Mouse (Mus musculus) myocyte (in vitro differentiated cells): ENCODE data around the gene Ldlrad3. TPM values are rescaled to one million over a fixed set of nuclear protein-coding genes. Genes with fewer than 3 reads are reported as not detected.

Source experiments
- H3K27me3 ChIP-seq: one replicate; pipeline ENCODE4 v1.6.1; 2011; ENCODE audit not compliant: control insufficient read depth, insufficient read depth, insufficient read length
- H3K36me3 ChIP-seq: one replicate; pipeline ENCODE4 v1.6.1; 2011; ENCODE audit not compliant: control insufficient read depth, insufficient read depth
- H3K4me2 ChIP-seq: one replicate; pipeline ENCODE4 v1.6.1; 2011; ENCODE audit warnings: low read depth, control low read depth
- H3K4me3 ChIP-seq: one replicate; pipeline ENCODE4 v1.5.1; 2011; ENCODE audit warnings: mild to moderate bottlenecking, control low read depth, moderate library complexity
- H3K79me2 ChIP-seq: one replicate; pipeline ENCODE4 v1.6.1; 2011; ENCODE audit not compliant: control insufficient read depth, insufficient read depth
- H3ac ChIP-seq: one replicate; pipeline ENCODE4 v1.6.1; 2011; ENCODE audit not compliant: control insufficient read depth, insufficient read length
- CEBPB ChIP-seq: IDR thresholded peaks from 2 replicates; pipeline ENCODE4 v1.6.1; 2011; ENCODE audit warnings: mild to moderate bottlenecking, moderate library complexity; ENCODE audit not compliant: poor library complexity, insufficient read depth, severe bottlenecking
- E2F4 ChIP-seq: IDR thresholded peaks from one replicate; pipeline ENCODE4 v1.6.1; 2011; ENCODE audit warnings: mild to moderate bottlenecking, control low read depth, moderate library complexity; ENCODE audit not compliant: insufficient read depth
- MAX ChIP-seq: IDR thresholded peaks from one replicate; pipeline ENCODE4 v1.6.1; 2011; ENCODE audit warnings: low read depth, mild to moderate bottlenecking, control low read depth
- MYOD1 ChIP-seq, 3 experiments: IDR thresholded peaks; one replicate each; pipeline ENCODE4 v1.6.1; 2011; ENCODE audit warnings: control low read depth in 2 of 3, low read depth in 2 of 3, mild to moderate bottlenecking in 2 of 3, moderate library complexity in 1 of 3; ENCODE audit not compliant: insufficient read length in 2 of 3, control insufficient read depth in 1 of 3
- MYOG ChIP-seq, 3 experiments: IDR thresholded peaks; one replicate each; pipeline ENCODE4 v1.6.1; 2011; ENCODE audit warnings: control low read depth in 2 of 3, low read depth in 2 of 3, mild to moderate bottlenecking in 2 of 3; ENCODE audit not compliant: insufficient read length in 2 of 3, control insufficient read depth in 1 of 3, insufficient read depth in 1 of 3
- POLR2A ChIP-seq: IDR thresholded peaks from one replicate; pipeline ENCODE4 v1.6.1; 2011; ENCODE audit warnings: low read depth, mild to moderate bottlenecking, control low read depth, moderate library complexity; ENCODE audit not compliant: insufficient read length
- POLR2AphosphoS2 ChIP-seq: IDR thresholded peaks from one replicate; pipeline ENCODE4 v1.6.1; 2011; ENCODE audit warnings: low read depth, control low read depth; ENCODE audit not compliant: insufficient read length
- REST ChIP-seq: IDR thresholded peaks from one replicate; pipeline ENCODE4 v1.6.1; 2011; ENCODE audit warnings: mild to moderate bottlenecking, control low read depth, moderate library complexity; ENCODE audit not compliant: insufficient read depth, insufficient read length
- SRF ChIP-seq: IDR thresholded peaks from one replicate; pipeline ENCODE4 v1.6.1; 2011; ENCODE audit warnings: low read depth; ENCODE audit not compliant: control insufficient read depth, insufficient read length
- TCF12 ChIP-seq: IDR thresholded peaks from one replicate; pipeline ENCODE4 v1.6.1; 2011; ENCODE audit warnings: mild to moderate bottlenecking, control low read depth; ENCODE audit not compliant: poor library complexity, insufficient read depth, severe bottlenecking
- TCF3 ChIP-seq: IDR thresholded peaks from one replicate; pipeline ENCODE4 v1.6.1; 2011; ENCODE audit warnings: low read depth, control low read depth; ENCODE audit not compliant: insufficient read length
- USF1 ChIP-seq: IDR thresholded peaks from one replicate; pipeline ENCODE4 v1.6.1; 2011; ENCODE audit warnings: low read depth, mild to moderate bottlenecking, control low read depth, moderate library complexity
- polyA plus RNA-seq: library from polyadenylated mRNA; unstranded; fragments of >200 nt; fragmentation: generic; extraction: Trizol; gene quantifications from one replicate; pipeline ENCODE4 v1.2.1, GENCODE M21; 2012; ENCODE audit warnings: missing spikeins

Ldlrad3 gene
- polyA plus RNA-seq, 1 experiment = 32.1 TPM

DNA sequence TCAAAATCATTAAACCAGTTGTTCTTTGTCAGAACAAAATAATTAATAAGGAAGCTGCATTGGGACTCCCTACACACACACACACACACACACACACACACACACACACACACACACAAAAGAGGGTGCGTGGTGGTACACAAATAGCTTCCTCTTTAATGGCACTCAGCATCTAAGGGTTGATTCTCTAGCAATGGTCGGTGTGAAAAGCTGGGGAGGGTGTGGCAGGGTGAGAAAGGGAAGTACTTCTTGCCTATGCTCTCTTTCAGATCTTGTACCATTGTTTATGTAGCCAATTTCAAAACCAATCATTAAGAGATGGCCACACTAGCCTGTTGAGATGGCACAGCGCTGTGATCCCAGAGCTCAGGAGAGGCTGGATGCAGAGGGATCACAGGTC is 23.1 kb downstream of the Ldlrad3 start:
- Histone ChIP-seq H3K79me2 (peaks cover 98% of the 10 kb centered on the region), H3K36me3 (peaks cover 3% of the 10 kb centered on the region), H3K27me3 (no peaks in the 10 kb centered on the region), H3ac (no peak overlapping the region), H3K4me3 (no peak overlapping the region), H3K4me2 (no peak overlapping the region)
- TF ChIP-seq E2F4 (no peak), TCF12 (no peak), REST (no peak), MAX (no peak), SRF (no peak), MYOD1 (IDR thresholded peaks at IDR 0.05; ENCODE audit: control insufficient read depth in 1 of 3, insufficient read length in 2 of 3, low read depth in 2 of 3) (no peak), POLR2AphosphoS2 (no peak)

- Histone ChIP-seq H3K79me2 (peaks cover 99% of the 10 kb centered on the region), H3K4me3 (no peak overlapping the region), H3K36me3 (peaks cover 3% of the 10 kb centered on the region)
Observed at GRCm38 (mm10) chr2:102157555-102157954, 28.6 kb downstream of the Ldlrad3 start.

GRCm38 (mm10) chr2:102157010-102157409 is 29.2 kb downstream of the Ldlrad3 start:
- Histone ChIP-seq H3K4me3 (no peak overlapping the region), H3K4me2 (no peak overlapping the region), H3K36me3 (peaks cover 3% of the 10 kb centered on the region), H3ac (no peak overlapping the region), H3K79me2 (peaks cover 99% of the 10 kb centered on the region), H3K27me3 (no peaks in the 10 kb centered on the region)
- no peak for TF ChIP-seq E2F4
- no peak for TF ChIP-seq SRF
- TF ChIP-seq CEBPB = no peak
- TF ChIP-seq REST = no peak
- no peak for TF ChIP-seq POLR2A
- TF ChIP-seq POLR2AphosphoS2 = no peak
- no peak for TF ChIP-seq MYOD1 (IDR thresholded peaks at IDR 0.05; ENCODE audit: control insufficient read depth in 1 of 3, insufficient read length in 2 of 3, low read depth in 2 of 3)
- TF ChIP-seq USF1 = no peak
- TF ChIP-seq TCF3 = no peak
- no peak for TF ChIP-seq MAX
- TF ChIP-seq TCF12 = no peak
- TF ChIP-seq MYOG (IDR thresholded peaks at IDR 0.05; ENCODE audit: control insufficient read depth in 1 of 3, insufficient read depth in 1 of 3, insufficient read length in 2 of 3, low read depth in 2 of 3) = no peak

More at GRCm38 (mm10) chr2:102157555-102157954, 28.6 kb downstream of the Ldlrad3 start:
- H3ac ChIP-seq = no peak overlapping the region
- TF ChIP-seq TCF12 (no peak), MYOG (IDR thresholded peaks at IDR 0.05; ENCODE audit: control insufficient read depth in 1 of 3, insufficient read depth in 1 of 3, insufficient read length in 2 of 3, low read depth in 2 of 3) (no peak), USF1 (no peak), TCF3 (no peak), SRF (no peak)
- H3K27me3 ChIP-seq = no peaks in the 10 kb centered on the region
- H3K4me2 ChIP-seq = no peak overlapping the region

GRCm38 (mm10) chr2:102156460-102156859 is 29.7 kb downstream of the Ldlrad3 start:
- Histone ChIP-seq H3K4me3 (no peak overlapping the region), H3K4me2 (no peak overlapping the region), H3K27me3 (no peaks in the 10 kb centered on the region), H3K79me2 (peaks cover 99% of the 10 kb centered on the region), H3ac (no peak overlapping the region), H3K36me3 (peaks cover 3% of the 10 kb centered on the region)
- TF ChIP-seq TCF3 (no peak), TCF12 (no peak), POLR2AphosphoS2 (no peak)

GRCm38 (mm10) chr2:102155306-102156015 is 30.7 kb downstream of the Ldlrad3 start:
- no peak for TF ChIP-seq MYOG (IDR thresholded peaks at IDR 0.05; ENCODE audit: control insufficient read depth in 1 of 3, insufficient read depth in 1 of 3, insufficient read length in 2 of 3, low read depth in 2 of 3)
- no peak for TF ChIP-seq REST
- no peak for TF ChIP-seq MAX
- no peak for TF ChIP-seq MYOD1 (IDR thresholded peaks at IDR 0.05; ENCODE audit: control insufficient read depth in 1 of 3, insufficient read length in 2 of 3, low read depth in 2 of 3)
- TF ChIP-seq TCF3 = no peak
- no peak for TF ChIP-seq USF1
- no peak for TF ChIP-seq POLR2AphosphoS2
- TF ChIP-seq SRF = no peak
- TF ChIP-seq TCF12 = no peak
- no peak for TF ChIP-seq CEBPB
- TF ChIP-seq E2F4 = no peak
- TF ChIP-seq POLR2A = no peak
- H3K4me3 ChIP-seq = no peak overlapping the region
- H3ac ChIP-seq = no peak overlapping the region
- peaks cover 99% of the 10 kb centered on the region for H3K79me2 ChIP-seq
- no peak overlapping the region for H3K4me2 ChIP-seq
- H3K27me3 ChIP-seq = no peaks in the 10 kb centered on the region
- H3K36me3 ChIP-seq = peaks cover 3% of the 10 kb centered on the region
